Mouse (Mus musculus) liver, embryonic 13.5 days (tissue): ENCODE measurements around the gene Abcg2. TPM values are rescaled to one million over a fixed set of nuclear protein-coding genes. Genes with fewer than 3 reads are reported as not detected.
"Not testable (repeated sequence)": the region's sequence is repeated elsewhere in the genome, so short reads cannot be mapped to it uniquely, and the experiment has no call there.

Source experiments
- ATAC-seq: fragments of 200-750 bp; cut with Nextera tagmentation; 2 replicates; pipeline ENCODE4 v1.8.0; 2017; ENCODE audit warnings: low read depth, mild to moderate bottlenecking, moderate number of reproducible peaks, moderate library complexity
- DNase-seq: peaks from one replicate; pipeline ENCODE4 v3.0.0; 2022
- H3K27ac ChIP-seq: fragments of 300-500 bp; sonication (generic); 2 replicates; pipeline ENCODE4 v1.5.1; 2015; ENCODE audit warnings: moderate library complexity, mild to moderate bottlenecking, inconsistent platforms
- H3K27me3 ChIP-seq: fragments of 300-500 bp; sonication (generic); 2 replicates; pipeline ENCODE4 v1.6.1; 2015; ENCODE audit warnings: mild to moderate bottlenecking, inconsistent platforms
- H3K36me3 ChIP-seq: fragments of 300-500 bp; sonication (generic); 2 replicates; pipeline ENCODE4 v1.6.1; 2015; ENCODE audit warnings: mild to moderate bottlenecking, inconsistent platforms
- H3K4me1 ChIP-seq: fragments of 300-500 bp; sonication (generic); replicated peaks from 2 replicates; pipeline ENCODE4 v1.6.1; 2015; ENCODE audit warnings: inconsistent platforms
- H3K4me2 ChIP-seq: fragments of 300-500 bp; sonication (generic); 2 replicates; pipeline ENCODE4 v1.6.1; 2015; ENCODE audit warnings: inconsistent platforms, mild to moderate bottlenecking, moderate library complexity
- H3K4me3 ChIP-seq: fragments of 300-500 bp; sonication (generic); replicated peaks from 2 replicates; pipeline ENCODE4 v1.5.1; 2015; ENCODE audit warnings: mild to moderate bottlenecking, inconsistent platforms
- H3K9ac ChIP-seq: fragments of 300-500 bp; sonication (generic); 2 replicates; pipeline ENCODE4 v1.6.1; 2015; ENCODE audit warnings: mild to moderate bottlenecking, inconsistent platforms
- H3K9me3 ChIP-seq: fragments of 300-500 bp; sonication (generic); replicated peaks from 2 replicates; pipeline ENCODE4 v1.6.1; 2016; ENCODE audit warnings: inconsistent platforms
- WGBS: fragments of 180-500 bp; shearing (Covaris S2); methylation state at CpG from one replicate; pipeline ENCODE4 v1.1.7; 2015; ENCODE audit not compliant: insufficient replicate concordance; 5-methylcytosine and 5-hydroxymethylcytosine counted together
- polyA plus RNA-seq: library from polyadenylated mRNA; unstranded; fragments of >200 nt; fragmentation: Nextera tagmentation; extraction: Ambion mirVana; gene quantifications from 2 replicates; pipeline ENCODE4 v1.2.1, GENCODE M21; 2015

Abcg2 gene
- polyA plus RNA-seq, result 201 and 233 TPM in 2 replicates

- not testable (repeated sequence) for H3K9me3 ChIP-seq, H3K4me2 ChIP-seq, H3K27ac ChIP-seq, H3K27me3 ChIP-seq, H3K4me3 ChIP-seq, H3K4me1 ChIP-seq, H3K9ac ChIP-seq, H3K36me3 ChIP-seq, DNase-seq, ATAC-seq
- WGBS, result 68% methylated on average over 3 of the region's 3 CpGs
Measured at GRCm38 (mm10) chr6:58584223-58584622, at the start of gene Abcg2. Gene Abcg2, plus strand, starts transcription at chr6:58584523.

GRCm38 (mm10) chr6:58540263-58540662, 44.1 kb upstream of the Abcg2 start:
- not testable (repeated sequence) for H3K4me3 ChIP-seq, H3K9me3 ChIP-seq, DNase-seq, H3K27ac ChIP-seq, H3K36me3 ChIP-seq, H3K4me1 ChIP-seq, ATAC-seq, H3K9ac ChIP-seq, H3K27me3 ChIP-seq, H3K4me2 ChIP-seq
- 46% methylated on average over 4 of the region's 4 CpGs for WGBS

GRCm38 (mm10) chr6:58542852-58543251, 41.5 kb upstream of the Abcg2 start:
- not testable (repeated sequence) for H3K4me1 ChIP-seq, DNase-seq, H3K36me3 ChIP-seq, ATAC-seq, H3K4me3 ChIP-seq, H3K27me3 ChIP-seq, H3K4me2 ChIP-seq, H3K9me3 ChIP-seq, H3K27ac ChIP-seq, H3K9ac ChIP-seq
- 46% methylated on average over 8 of the region's 8 CpGs for WGBS

GRCm38 (mm10) chr6:58544971-58545370, 39.4 kb upstream of the Abcg2 start:
- not testable (repeated sequence) for H3K4me3 ChIP-seq, H3K4me2 ChIP-seq, H3K36me3 ChIP-seq, H3K27me3 ChIP-seq, H3K27ac ChIP-seq, H3K9ac ChIP-seq, H3K4me1 ChIP-seq, ATAC-seq, H3K9me3 ChIP-seq, DNase-seq
- 32% methylated on average over 2 of the region's 2 CpGs for WGBS

- H3K9ac ChIP-seq, H3K9me3 ChIP-seq, H3K4me2 ChIP-seq, H3K36me3 ChIP-seq, DNase-seq, H3K4me1 ChIP-seq, H3K27me3 ChIP-seq, ATAC-seq, H3K27ac ChIP-seq, H3K4me3 ChIP-seq: not testable (repeated sequence)
- WGBS, result 44% methylated on average over 5 of the region's 5 CpGs
Measured at GRCm38 (mm10) chr6:58546050-58546449, 38.3 kb upstream of the Abcg2 start.

- Histone ChIP-seq H3K36me3 (no peaks in the 10 kb centered on the region), H3K27me3 (no peaks in the 10 kb centered on the region), H3K4me1 (no peaks in the 10 kb centered on the region), H3K27ac (no peak overlapping the region), H3K4me3 (no peak overlapping the region), H3K4me2 (no peak overlapping the region), H3K9me3 (no peaks in the 10 kb centered on the region), H3K9ac (no peak overlapping the region)
- 3% methylated on average over 4 of the region's 4 CpGs for WGBS
- DNase-seq (no peak), ATAC-seq (no peak)
Measured at GRCm38 (mm10) chr6:58546816-58547215, 37.5 kb upstream of the Abcg2 start.

GRCm38 (mm10) chr6:58553812-58554211, 30.5 kb upstream of the Abcg2 start:
- ATAC-seq, H3K27ac ChIP-seq: not testable (repeated sequence)

GRCm38 (mm10) chr6:58593987-58594844, 9.9 kb downstream of the Abcg2 start:
- not testable (repeated sequence) for H3K9me3 ChIP-seq, DNase-seq, H3K4me3 ChIP-seq, H3K9ac ChIP-seq, H3K4me2 ChIP-seq, H3K27ac ChIP-seq, H3K4me1 ChIP-seq, H3K27me3 ChIP-seq, H3K36me3 ChIP-seq
- peak; percentile 37; the same call in 1 of the 2 replicates for ATAC-seq
- 40% methylated on average over 3 of the region's 3 CpGs for WGBS

More at GRCm38 (mm10) chr6:58553812-58554211, 30.5 kb upstream of the Abcg2 start:
- H3K9me3 ChIP-seq, H3K36me3 ChIP-seq, H3K4me3 ChIP-seq, H3K4me2 ChIP-seq, H3K27me3 ChIP-seq, H3K9ac ChIP-seq, DNase-seq, H3K4me1 ChIP-seq: not testable (repeated sequence)

- not testable (repeated sequence) for DNase-seq, H3K27me3 ChIP-seq, H3K4me1 ChIP-seq, H3K9me3 ChIP-seq, H3K36me3 ChIP-seq
- WGBS, result 6% methylated on average over 9 of the region's 9 CpGs
- Histone ChIP-seq H3K4me2 (peak overlapping the region; percentile 60), H3K9ac (peak overlapping the region; percentile 45), H3K4me3 (peak overlapping the region; percentile 36), H3K27ac (peak overlapping the region; percentile 21)
- peak; percentile 37; the same call in 1 of the 2 replicates for ATAC-seq
Measured at GRCm38 (mm10) chr6:58595639-58596293, 11.4 kb downstream of the Abcg2 start.

GRCm38 (mm10) chr6:58596294-58596653, 12.0 kb downstream of the Abcg2 start:
- no peaks in the 10 kb centered on the region for H3K27me3 ChIP-seq
- peak overlapping the region; percentile 60 for H3K4me2 ChIP-seq
- peak overlapping the region; percentile 45 for H3K9ac ChIP-seq
- H3K27ac ChIP-seq, result peak overlapping the region; percentile 21
- DNase-seq, result no peak
- no peaks in the 10 kb centered on the region for H3K36me3 ChIP-seq
- 12% methylated on average over 16 of the region's 16 CpGs for WGBS
- H3K9me3 ChIP-seq, result no peaks in the 10 kb centered on the region
- peak overlapping the region; percentile 36 for H3K4me3 ChIP-seq
- peak; percentile 76 for ATAC-seq
- H3K4me1 ChIP-seq, result peaks cover 6% of the 10 kb centered on the region; the same call in 1 of the 2 replicates

GRCm38 (mm10) chr6:58602119-58602518, 17.8 kb downstream of the Abcg2 start:
- 66% methylated on average over 1 of the region's 1 CpGs for WGBS
- not testable (repeated sequence) for ATAC-seq, H3K36me3 ChIP-seq, H3K9me3 ChIP-seq, H3K4me3 ChIP-seq, H3K4me1 ChIP-seq, H3K27ac ChIP-seq, DNase-seq, H3K4me2 ChIP-seq, H3K9ac ChIP-seq, H3K27me3 ChIP-seq
